ENCODE assay signal across 26 mouse cellular contexts in the genomic region with DNA sequence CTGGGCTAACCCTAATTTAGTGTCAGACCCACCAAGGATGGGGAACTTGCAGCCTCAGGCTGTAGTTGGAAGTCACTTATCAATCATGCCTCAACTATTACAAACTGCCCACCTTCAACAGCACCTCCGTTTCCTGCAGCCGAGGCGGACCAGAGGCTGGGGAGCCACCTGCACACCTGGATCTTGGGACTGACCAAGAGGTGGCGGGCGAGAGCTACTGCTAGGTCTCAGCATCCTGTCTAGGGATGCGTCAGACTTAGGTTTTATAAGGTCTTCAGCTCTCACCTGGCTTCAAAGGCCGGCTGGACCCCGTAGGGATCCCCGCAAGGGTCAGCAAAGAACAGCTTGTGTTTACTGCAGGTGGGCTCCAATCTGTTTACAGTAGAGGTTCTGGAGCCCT.
DNase-seq lines count a peak whose midpoint lies in the region; ATAC-seq and TF ChIP-seq lines count a peak whose summit lies in the region.
"Had no signal": no experiment of that assay in that cellular context is flagged by ENCODE, and none has a peak within 500 bp of the region (broad histone marks: within the 10 kb centered on the region; RNA-seq: fewer than 3 reads in every experiment).

No protein-coding gene starts in this region.

- no peaks in the 10 kb centered on the region for H3K27me3 ChIP-seq in kidney, postnatal 0 days (ENCODE audit: insufficient read depth, low read length)
- no peaks in the 10 kb centered on the region for H3K27me3 ChIP-seq in lung, postnatal 0 days (replicated peaks; ENCODE audit: insufficient read depth, low read length)
- H3K27me3 ChIP-seq in stomach, postnatal 0 days (ENCODE audit: control insufficient read depth, insufficient read depth, low read length), result no peaks in the 10 kb centered on the region
- H3K27me3 ChIP-seq: forebrain, embryonic 12.5 days; heart, embryonic 12.5 days; limb, embryonic 12.5 days; liver, embryonic 15.5 days; midbrain, embryonic 15.5 days had no signal

- H3K4me2 ChIP-seq in kidney, postnatal 0 days (ENCODE audit: low read length), result no peak overlapping the region
- H3K4me2 ChIP-seq in lung, postnatal 0 days (replicated peaks; ENCODE audit: low read depth, low read length), result no peak overlapping the region
- no peak overlapping the region for H3K4me2 ChIP-seq in stomach, postnatal 0 days (replicated peaks; ENCODE audit: low read depth)
- H3K4me2 ChIP-seq: forebrain, embryonic 12.5 days; heart, embryonic 12.5 days; hindbrain, embryonic 14.5 days; limb, embryonic 12.5 days; liver, embryonic 15.5 days; midbrain, embryonic 15.5 days had no signal

- 83% methylated on average over 9 of the region's 9 CpGs for WGBS in kidney, postnatal 0 days
- 61% methylated on average over 9 of the region's 9 CpGs for WGBS in lung, postnatal 0 days
- WGBS in stomach, postnatal 0 days, result 59% methylated on average over 9 of the region's 9 CpGs

- TF ChIP-seq CTCF in kidney, postnatal 0 days (IDR thresholded peaks at IDR 0.05; ENCODE audit: low read depth), result peak; percentile 24; the same call in 1 of the 2 replicates
- TF ChIP-seq CTCF in lung, postnatal 0 days (IDR thresholded peaks at IDR 0.05), result peak; percentile 40
- TF ChIP-seq CTCF in stomach, postnatal 0 days (IDR thresholded peaks at IDR 0.05; ENCODE audit: low read depth), result peak; percentile 66

- no peak overlapping the region for H3K9ac ChIP-seq in kidney, postnatal 0 days (ENCODE audit: low read depth, low read length)
- H3K9ac ChIP-seq in lung, postnatal 0 days (replicated peaks; ENCODE audit: low read depth), result no peak overlapping the region
- H3K9ac ChIP-seq in stomach, postnatal 0 days (ENCODE audit: low read length), result no peak overlapping the region
- H3K9ac ChIP-seq: forebrain, embryonic 12.5 days; forebrain, postnatal 0 days; heart, embryonic 12.5 days; hindbrain, embryonic 14.5 days; limb, embryonic 12.5 days; liver, embryonic 15.5 days; midbrain, embryonic 15.5 days had no signal

- no peaks in the 10 kb centered on the region for H3K4me1 ChIP-seq in kidney, postnatal 0 days (replicated peaks; ENCODE audit: insufficient read depth, low read length)
- no peaks in the 10 kb centered on the region for H3K4me1 ChIP-seq in lung, postnatal 0 days (ENCODE audit: insufficient read depth, low read depth, low read length)
- no peaks in the 10 kb centered on the region for H3K4me1 ChIP-seq in stomach, postnatal 0 days (replicated peaks; ENCODE audit: control insufficient read depth, insufficient read depth)
- H3K4me1 ChIP-seq: liver, embryonic 15.5 days had no signal

- no peaks in the 10 kb centered on the region for H3K9me3 ChIP-seq in kidney, postnatal 0 days (replicated peaks; ENCODE audit: low read length)
- H3K9me3 ChIP-seq in lung, postnatal 0 days (ENCODE audit: low read length), result no peaks in the 10 kb centered on the region
- no peaks in the 10 kb centered on the region for H3K9me3 ChIP-seq in stomach, postnatal 0 days (ENCODE audit: control insufficient read depth, low read length)
- H3K9me3 ChIP-seq: forebrain, embryonic 12.5 days; liver, embryonic 15.5 days; midbrain, embryonic 15.5 days had no signal

- H3K4me3 ChIP-seq in kidney, postnatal 0 days (replicated peaks; ENCODE audit: low read depth, low read length), result no peak overlapping the region
- H3K4me3 ChIP-seq in lung, postnatal 0 days (ENCODE audit: low read depth, low read length), result no peak overlapping the region
- no peak overlapping the region for H3K4me3 ChIP-seq in stomach, postnatal 0 days (ENCODE audit: low read depth, low read length)
- H3K4me3 ChIP-seq: erythroblast, embryonic 14.5 days; forebrain, embryonic 12.5 days; heart, adult 2 months; heart, embryonic 12.5 days; layer of hippocampus, adult 2 months; left cerebral cortex, adult 2 months; limb, embryonic 12.5 days; liver, embryonic 15.5 days; midbrain, embryonic 15.5 days had no signal

- no peak overlapping the region for H3K27ac ChIP-seq in kidney, postnatal 0 days
- no peak overlapping the region for H3K27ac ChIP-seq in lung, postnatal 0 days (ENCODE audit: low read length)
- H3K27ac ChIP-seq in stomach, postnatal 0 days (replicated peaks), result no peak overlapping the region
- H3K27ac ChIP-seq: forebrain, embryonic 12.5 days; heart, adult 2 months; hindbrain, embryonic 14.5 days; layer of hippocampus, adult 2 months; left cerebral cortex, adult 2 months; limb, embryonic 12.5 days; liver, embryonic 15.5 days; midbrain, embryonic 15.5 days had no signal

- H3K36me3 ChIP-seq in kidney, postnatal 0 days (ENCODE audit: insufficient read depth, low read length), result peaks cover 38% of the 10 kb centered on the region; the same call in 1 of the 2 replicates
- H3K36me3 ChIP-seq in lung, postnatal 0 days (ENCODE audit: insufficient read depth, low read length), result peaks cover 5% of the 10 kb centered on the region; the same call in 1 of the 2 replicates
- H3K36me3 ChIP-seq in stomach, postnatal 0 days (ENCODE audit: control insufficient read depth, insufficient read depth, low read length), result peaks cover 17% of the 10 kb centered on the region
- H3K36me3 ChIP-seq: liver, embryonic 15.5 days had no signal

- TF ChIP-seq EP300 in lung, postnatal 0 days (IDR thresholded peaks at IDR 0.05), result no peak
- no peak for TF ChIP-seq EP300 in stomach, postnatal 0 days (optimal IDR thresholded peaks at IDR 0.05)

- no peak for ATAC-seq in kidney, postnatal 0 days (replicated peaks; ENCODE audit: low FRiP score, low read depth)
- no peak for ATAC-seq in lung, postnatal 0 days
- ATAC-seq in stomach, postnatal 0 days (ENCODE audit: low FRiP score, low TSS enrichment), result no peak
- ATAC-seq: forebrain, postnatal 0 days; inflammation-experienced regulatory T-cells, adult 6 months; midbrain, embryonic 15.5 days had no signal

- no peak for DNase-seq in kidney, postnatal 0 days (ENCODE audit: low spot score)
- no peak for DNase-seq in kidney, postnatal 25 days
- no peak for DNase-seq in lung, postnatal 0 days (ENCODE audit: low spot score)
- DNase-seq in lung, postnatal 14 days, result no peak
- DNase-seq in ES-CJ7 (ENCODE audit: low read depth, low spot score), result peak; percentile 38
- peak; percentile 34 for DNase-seq in stomach, postnatal 0 days (ENCODE audit: low spot score)
- DNase-seq in embryo, embryonic 10 days (ENCODE audit: low spot score), result no peak
- DNase-seq: adrenal gland, adult 8-10 months; cerebellum, adult 11 months; cerebellum, postnatal 10 days; forebrain, postnatal 0 days; heart, adult 2 months; heart, postnatal 4 days; kidney, adult 8-10 months; kidney, postnatal 10 days; thymus, postnatal 4 days had no signal

Comparison
In these comparisons a context has a peak if more than half of its experiments do, and no peak if none do; other contexts are left out.
1. DNase-seq: peak in ES-CJ7 (single experiment) and stomach, postnatal 0 days (single experiment); none in kidney, postnatal 0 days (single experiment), kidney, postnatal 25 days (0 of 2), lung, postnatal 0 days (single experiment), lung, postnatal 14 days (single experiment) and embryo, embryonic 10 days (single experiment).
2. Peak in every context shown above with its lines, with median percentiles within 50 percentile points of each other: CTCF ChIP-seq.